Mouse (Mus musculus) liver, postnatal 0 days (tissue): Measurements from ENCODE around the gene Zdhhc12.

Experiments
- CTCF ChIP-seq: sonication (generic); IDR thresholded peaks from 2 replicates; pipeline ENCODE4 v1.5.1; 2016; ENCODE audit warnings: antibody characterized with exemption, low read depth
- EP300 ChIP-seq: IDR thresholded peaks from 2 replicates; pipeline ENCODE4 v1.6.1; 2016; ENCODE audit warnings: antibody characterized with exemption, low read depth, mild to moderate bottlenecking

DNA sequence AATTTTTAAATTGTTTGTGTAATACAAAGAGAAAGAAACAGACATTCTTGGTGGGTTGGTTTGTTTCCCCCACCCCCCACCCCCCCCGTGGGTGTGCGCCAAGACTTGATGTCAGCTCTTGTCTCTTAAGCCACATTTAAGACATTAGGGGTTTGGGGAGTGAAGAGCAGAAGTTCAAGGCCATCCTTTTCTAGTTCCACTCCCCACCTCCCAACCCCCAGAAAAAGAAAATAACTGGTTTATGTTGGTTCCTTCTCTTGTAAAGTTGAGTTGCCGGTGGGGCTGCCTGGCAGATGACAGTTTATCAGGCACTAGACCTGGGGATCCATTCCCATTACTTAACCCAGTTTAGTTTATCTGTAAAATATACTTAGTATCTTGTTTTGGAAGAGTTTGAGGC is 29.1 kb downstream of the Zdhhc12 start:
- no peak for TF ChIP-seq CTCF
- TF ChIP-seq EP300: no peak
